Mouse (Mus musculus): ENCODE measurements around the gene Btnl6.

DNA sequence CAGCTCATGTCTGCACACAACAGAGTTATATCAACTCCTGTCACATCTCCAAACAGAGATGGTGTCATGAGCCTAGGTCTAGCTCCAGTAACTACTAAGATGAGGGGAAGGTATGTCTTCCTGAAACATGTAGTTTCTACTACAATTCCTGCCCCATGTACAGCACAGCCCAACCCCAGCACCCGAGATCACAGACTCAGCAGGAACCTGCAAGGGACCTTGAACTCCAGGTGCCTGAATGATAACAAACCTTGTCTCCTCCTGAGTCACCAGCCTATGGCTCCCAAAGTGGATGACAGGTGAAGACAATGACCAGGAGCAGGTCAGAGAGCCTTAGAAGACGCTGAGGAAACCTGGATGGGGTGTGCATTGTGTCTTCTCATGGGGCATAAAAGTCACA lies 32.7 kb upstream of the Btnl6 start:
- TF ChIP-seq POLR2A (IDR thresholded peaks at IDR 0.05; ENCODE audit: insufficient read depth, low read depth, low read length) (no peak), CTCF (IDR thresholded peaks at IDR 0.05; ENCODE audit: insufficient read depth, low read depth, low read length) (no peak)

Measured in olfactory bulb, adult 2 months (tissue).